Mouse (Mus musculus): Measurements from ENCODE around the gene Dcps.

Dcps gene

GRCm38 (mm10) chr9:35175251-35176123 is at the start of gene Dcps:
TSS of gene Dcps (minus strand) at chr9:35176061.
- peak; percentile 79 to 89 for DNase-seq (ENCODE audit: low spot score in 2 of 2)

GRCm38 (mm10) chr9:35223466-35223865 is 47.6 kb upstream of the Dcps start:
- DNase-seq (ENCODE audit: low spot score in 2 of 2), result no peak

GRCm38 (mm10) chr9:35217963-35218362 is 42.1 kb upstream of the Dcps start:
- DNase-seq (ENCODE audit: low spot score in 2 of 2), result no peak

GRCm38 (mm10) chr9:35211573-35212511 is 36.0 kb upstream of the Dcps start:
- no peak for DNase-seq (ENCODE audit: low spot score in 2 of 2)

GRCm38 (mm10) chr9:35210542-35211474 is 34.9 kb upstream of the Dcps start, which contains the start of gene Foxred1:
TSS of gene Foxred1 (minus strand) at chr9:35211055.
- DNase-seq (ENCODE audit: low spot score in 2 of 2), result peak; percentile 94 to 98

GRCm38 (mm10) chr9:35204421-35204820 is 28.6 kb upstream of the Dcps start:
- no peak for DNase-seq (ENCODE audit: low spot score in 2 of 2)

- DNase-seq (ENCODE audit: low spot score in 2 of 2), result no peak
These were observed 27.7 kb upstream of the Dcps start for GRCm38 (mm10) chr9:35203536-35203935.

GRCm38 (mm10) chr9:35200529-35201060 is 24.7 kb upstream of the Dcps start:
- no peak for DNase-seq (ENCODE audit: low spot score in 2 of 2)

GRCm38 (mm10) chr9:35199772-35200471 is 24.1 kb upstream of the Dcps start, which contains the start of the genes Srpr and Tirap:
TSS of gene Srpr (plus strand) at chr9:35200175.
TSS of gene Tirap (minus strand) at chr9:35200291.
- DNase-seq (ENCODE audit: low spot score in 2 of 2), result peak; percentile 88 to 95

- no peak for DNase-seq (ENCODE audit: low spot score in 2 of 2)
These were observed 23.3 kb upstream of the Dcps start for GRCm38 (mm10) chr9:35198945-35199771.

GRCm38 (mm10) chr9:35198351-35198750 is 22.5 kb upstream of the Dcps start:
- DNase-seq (ENCODE audit: low spot score in 2 of 2), result no peak

- DNase-seq (ENCODE audit: low spot score in 2 of 2), result no peak
These were observed 21.8 kb upstream of the Dcps start for GRCm38 (mm10) chr9:35197625-35198024.

GRCm38 (mm10) chr9:35194048-35194447 is 18.2 kb upstream of the Dcps start:
- DNase-seq (ENCODE audit: low spot score in 2 of 2), result no peak

GRCm38 (mm10) chr9:35192983-35193542 is 17.2 kb upstream of the Dcps start:
- DNase-seq (ENCODE audit: low spot score in 2 of 2), result no peak

- peak; percentile 34 to 63 for DNase-seq (ENCODE audit: low spot score in 2 of 2)
These were observed 12.8 kb upstream of the Dcps start for GRCm38 (mm10) chr9:35188700-35189099.

GRCm38 (mm10) chr9:35187351-35187903 is 11.6 kb upstream of the Dcps start:
- DNase-seq (ENCODE audit: low spot score in 2 of 2), result no peak

GRCm38 (mm10) chr9:35186430-35186829 is 10.6 kb upstream of the Dcps start:
- no peak for DNase-seq (ENCODE audit: low spot score in 2 of 2)

- DNase-seq (ENCODE audit: low spot score in 2 of 2), result no peak
These were observed 7.5 kb upstream of the Dcps start for GRCm38 (mm10) chr9:35183359-35183758.

GRCm38 (mm10) chr9:35182832-35183231 is 7.0 kb upstream of the Dcps start:
- no peak for DNase-seq (ENCODE audit: low spot score in 2 of 2)
